Mouse (Mus musculus) gastrocnemius, postnatal 14 days (tissue): ENCODE data around the gene Crybg3. TPM values are rescaled to one million over a fixed set of nuclear protein-coding genes. Genes with fewer than 3 reads are reported as not detected.

Experiments used
- DNase-seq: peaks from one replicate; pipeline ENCODE4 v3.0.0; 2021; ENCODE audit warnings: mixed read lengths
- intact Hi-C: fragments of 180-260 bp; cut with DNase I; formaldehyde crosslinking; loops from one replicate; pipeline ENCODE4 v1.15.1; 2025; ENCODE audit warnings: low total_unique reads
- long read RNA-seq, 2 experiments: library from polyadenylated mRNA; stranded (forward); transcript quantifications; one replicate each; pipeline ENCODE4 v2.0.0; 2021
- total RNA-seq, 2 experiments: library from RNA; stranded (reverse); gene quantifications; 2 replicates each; pipeline ENCODE4 v1.2.3; 2021

The Crybg3 gene
- 10 to 100 TPM; 20.6 to 22.4 TPM for total RNA-seq
- long read RNA-seq, experiment 1, full-length matches to known transcripts, result 2 of 3 reads
- long read RNA-seq, experiment 1, partial matches to known transcripts, result 0 of 3 reads
- long read RNA-seq, experiment 1, other reads (novel, unspliced or antisense), result 1 of 3 reads
- long read RNA-seq, experiment 2, full-length matches to known transcripts, result 4 of 11 reads
- long read RNA-seq, experiment 2, partial matches to known transcripts, result 1 of 11 reads
- long read RNA-seq, experiment 2, other reads (novel, unspliced or antisense), result 6 of 11 reads

DNA sequence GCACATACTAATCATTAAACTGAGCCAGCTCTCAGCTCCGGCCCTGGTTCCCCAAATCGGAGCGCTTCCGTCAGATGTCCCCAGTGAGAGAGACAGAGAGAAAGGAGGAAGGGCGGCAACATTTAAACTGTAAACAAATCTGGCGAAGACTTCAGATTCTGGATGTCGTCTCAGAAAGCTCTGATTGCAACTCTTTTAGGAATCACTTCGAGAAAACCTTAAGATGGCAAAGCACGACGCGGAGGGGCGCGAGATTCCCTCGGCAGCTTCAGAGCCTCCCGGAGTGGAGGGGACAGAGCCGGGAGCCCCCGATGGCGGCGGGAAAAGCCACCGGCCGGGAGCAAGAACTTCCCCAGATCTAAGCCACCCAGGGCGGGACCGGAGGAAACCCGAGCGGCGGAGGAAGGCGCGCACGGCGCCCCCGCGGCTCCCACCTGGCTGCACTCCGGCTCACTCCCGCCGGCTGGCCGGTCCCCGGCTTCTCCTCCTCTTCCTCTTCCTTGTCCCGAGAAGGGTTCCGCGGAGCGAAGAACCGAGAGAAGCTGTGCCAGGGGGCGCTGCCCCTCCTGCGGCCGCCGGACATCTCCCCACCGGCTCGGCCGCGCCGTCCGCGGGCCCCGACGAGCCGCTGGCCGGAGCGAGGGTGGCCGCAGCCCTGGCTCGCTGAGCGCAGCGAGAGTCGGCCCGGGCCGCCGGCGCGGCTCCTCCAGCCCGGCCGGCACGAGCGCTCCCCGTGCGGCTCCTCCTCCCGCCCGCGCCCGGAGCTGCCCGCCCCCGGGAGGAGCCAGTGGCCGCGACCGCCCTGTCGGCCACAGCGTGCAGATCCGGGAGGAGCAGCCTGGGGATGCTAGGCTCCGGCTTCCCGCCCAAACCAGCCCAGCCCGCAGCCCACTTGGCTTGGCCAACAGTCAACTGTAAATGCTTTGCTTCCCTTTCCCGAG lies at the start of gene Crybg3:
Crybg3 (minus strand) TSS at position 669 of the 941 bp plus-strand sequence.
- peak; percentile 89 for DNase-seq
- intact Hi-C loops, result no loop called here

DNA sequence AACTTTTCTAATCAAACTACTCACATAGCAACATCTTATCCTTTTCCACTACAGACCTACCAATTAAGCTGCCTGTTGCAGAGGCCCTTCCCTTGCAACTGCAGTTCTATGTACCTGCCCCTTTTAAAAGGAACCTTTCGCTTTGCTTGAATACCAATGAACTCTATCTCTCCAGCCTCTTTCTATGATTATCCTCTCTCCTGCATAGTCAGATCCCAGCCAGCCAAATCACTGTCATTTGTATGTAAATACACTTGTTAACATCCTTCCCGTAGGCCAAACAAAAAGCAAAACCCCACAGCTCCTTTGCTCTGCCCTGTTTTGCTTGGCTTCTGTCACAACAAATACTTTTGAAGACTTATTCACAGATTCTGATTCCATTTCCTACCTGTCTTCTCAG lies 43.0 kb upstream of the Crybg3 start:
- intact Hi-C loops, result no loop called here
- no peak for DNase-seq

DNA sequence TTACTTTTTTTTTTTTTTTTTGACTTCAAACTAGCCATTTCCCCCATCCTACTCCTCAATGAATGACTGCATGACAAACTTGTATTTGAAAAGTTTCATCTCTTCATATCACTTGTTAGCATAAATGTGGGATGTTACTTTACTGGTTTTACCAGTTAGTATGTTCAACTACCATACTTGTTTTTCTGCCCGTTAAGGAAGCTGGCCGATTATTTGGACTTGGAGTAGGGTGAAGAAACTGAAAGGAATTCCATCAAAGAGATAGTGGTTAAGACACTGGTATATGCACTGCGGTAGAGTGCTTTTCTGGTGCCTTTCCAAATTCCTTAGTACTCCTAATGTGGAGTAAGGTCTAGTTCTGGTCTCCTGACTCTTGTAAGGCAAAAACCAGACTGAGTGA lies 39.2 kb upstream of the Crybg3 start:
- DNase-seq, result no peak
- intact Hi-C loops, result no loop called here

DNA sequence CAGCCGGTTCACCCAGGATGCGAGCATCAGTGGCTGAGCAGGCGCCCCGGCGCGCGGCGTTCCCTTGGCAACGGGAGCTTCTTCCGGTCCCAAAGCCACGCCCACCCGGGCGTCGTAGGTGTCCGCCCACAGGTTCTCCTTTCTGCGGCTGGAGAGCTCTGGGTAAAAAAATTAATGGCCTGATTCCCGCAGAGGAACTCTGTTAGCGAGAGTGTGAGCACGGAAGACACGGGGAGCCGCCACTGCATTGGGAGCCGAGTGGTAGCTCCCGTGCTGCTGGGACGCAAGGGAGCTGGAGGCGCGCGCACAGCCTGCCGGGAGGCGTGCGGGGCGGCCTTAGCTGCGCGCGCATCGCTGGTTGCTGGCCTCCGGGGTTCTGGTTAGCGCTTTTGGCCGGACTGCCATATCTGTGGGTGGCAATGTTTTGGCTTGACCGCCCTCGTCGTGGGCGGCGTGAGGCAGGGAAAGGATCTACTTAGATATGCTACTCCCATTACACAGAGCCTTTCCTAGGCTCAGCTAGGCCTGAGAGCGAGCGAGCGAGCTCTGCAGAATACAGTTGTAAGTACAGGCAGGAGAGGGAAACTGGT lies 38.4 kb upstream of the Crybg3 start, which contains the start of gene Arl6:
Arl6 (minus strand) TSS at position 290 of the 590 bp plus-strand sequence.
- peak; percentile 94 for DNase-seq
- intact Hi-C loops, result no loop called here

DNA sequence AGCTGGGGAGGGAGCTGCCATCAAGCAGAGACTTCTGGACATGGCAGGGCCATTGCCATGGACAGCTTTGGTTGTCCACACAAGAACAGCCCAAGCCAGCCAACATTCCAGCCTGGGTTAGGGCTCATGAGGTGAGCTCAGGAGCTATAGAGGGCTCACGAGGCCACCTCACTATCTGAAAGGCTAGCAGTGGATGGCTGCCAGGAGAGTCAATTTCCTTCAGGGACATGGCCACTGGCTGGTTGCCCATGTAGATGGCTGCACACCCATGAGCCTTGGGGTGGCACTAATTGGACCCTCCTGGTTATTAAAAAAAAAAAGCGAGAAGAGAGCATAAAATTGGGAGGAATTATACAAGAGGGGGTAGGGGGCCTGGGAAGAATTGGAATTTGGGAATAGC lies 33.8 kb upstream of the Crybg3 start:
- no peak for DNase-seq
- intact Hi-C loops, result no loop called here

DNA sequence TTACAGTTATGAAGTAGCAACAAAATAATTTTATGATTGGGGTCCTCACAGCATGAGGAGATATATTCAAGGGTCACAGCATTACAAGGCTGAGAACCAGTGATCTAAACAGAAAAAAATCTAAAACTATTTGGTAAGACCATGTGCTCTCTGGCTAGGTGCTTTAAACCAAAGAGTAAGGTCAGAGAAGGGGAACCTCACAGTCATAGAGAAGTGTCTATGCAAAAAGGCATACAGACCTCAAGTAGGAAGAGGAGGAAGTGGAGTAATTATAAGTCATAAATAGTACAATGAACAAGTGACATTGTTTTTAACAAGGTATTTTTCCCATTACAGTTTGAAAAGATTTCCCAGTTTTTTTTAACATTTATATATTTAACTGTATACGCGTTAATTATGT lies 20.8 kb upstream of the Crybg3 start:
- intact Hi-C loops, result no loop called here
- no peak for DNase-seq

DNA sequence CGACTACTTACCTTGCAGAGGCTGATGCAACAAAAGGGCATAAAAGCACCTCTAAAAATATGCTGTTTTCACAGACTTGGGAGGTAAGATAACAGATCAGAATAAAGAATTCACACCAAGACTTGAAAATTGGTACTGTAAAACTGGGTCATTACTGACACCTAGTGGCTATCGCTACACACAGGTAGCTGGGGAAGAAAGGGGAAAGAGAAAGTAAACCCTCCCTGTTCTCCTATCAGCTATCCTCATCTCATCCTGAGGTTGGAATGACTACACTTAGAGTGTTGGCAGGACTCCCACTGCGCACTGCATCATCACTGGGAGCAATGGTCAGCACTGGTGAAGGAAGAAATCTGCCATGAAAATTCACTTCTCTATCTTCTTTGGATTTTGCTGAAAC lies 16.4 kb upstream of the Crybg3 start:
- peak; percentile 27 for DNase-seq

DNA sequence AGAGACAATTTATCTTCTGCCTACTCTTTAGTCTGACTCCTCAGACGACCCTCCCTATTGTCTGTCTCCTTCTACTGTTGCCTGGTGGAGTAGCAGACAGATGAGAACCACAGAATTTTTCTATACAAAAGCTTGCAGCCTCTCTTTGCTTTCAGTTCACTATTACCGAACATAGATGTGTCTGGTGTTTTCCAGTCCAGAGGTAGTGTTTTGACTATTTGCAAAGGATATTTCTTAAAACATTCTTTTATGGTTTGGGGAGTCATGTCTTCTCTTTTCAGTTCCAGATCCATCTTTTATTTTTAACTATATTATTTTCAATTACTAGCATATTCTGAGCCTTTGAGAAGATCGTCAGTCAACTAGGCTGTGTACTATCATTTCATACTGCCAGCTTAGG lies 14.9 kb upstream of the Crybg3 start:
- no peak for DNase-seq

More for the DNA sequence above, 16.4 kb upstream of the Crybg3 start:
- intact Hi-C loops, result loop anchor here (5.0 kb wide), 2 partner anchors 140 to 195 kb away; no protein-coding TSS in a partner anchor

DNA sequence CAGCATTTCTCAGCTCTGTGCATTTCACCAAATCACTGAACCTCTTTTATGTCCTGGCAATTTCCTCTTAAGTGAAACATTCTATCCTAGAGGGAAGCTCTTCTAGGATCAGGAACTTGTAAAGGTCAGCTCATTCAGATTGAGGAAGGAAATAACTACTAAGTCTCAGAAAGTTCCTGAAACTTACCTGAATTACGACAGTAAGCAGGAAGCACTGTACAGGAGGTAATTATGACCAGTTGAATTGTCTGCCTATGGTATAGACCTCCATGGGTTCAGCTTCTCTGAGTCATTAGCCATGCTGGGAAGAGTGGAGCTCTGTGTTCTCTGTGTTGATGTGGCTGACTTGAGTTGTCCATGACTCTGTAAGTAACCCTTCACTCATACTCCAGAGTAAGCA lies 10.0 kb upstream of the Crybg3 start:
- no peak for DNase-seq
- intact Hi-C loops, result no loop called here

More for the DNA sequence above, 14.9 kb upstream of the Crybg3 start:
- intact Hi-C loops, result loop anchor here (5.0 kb wide), 2 partner anchors 138 to 193 kb away; no protein-coding TSS in a partner anchor

DNA sequence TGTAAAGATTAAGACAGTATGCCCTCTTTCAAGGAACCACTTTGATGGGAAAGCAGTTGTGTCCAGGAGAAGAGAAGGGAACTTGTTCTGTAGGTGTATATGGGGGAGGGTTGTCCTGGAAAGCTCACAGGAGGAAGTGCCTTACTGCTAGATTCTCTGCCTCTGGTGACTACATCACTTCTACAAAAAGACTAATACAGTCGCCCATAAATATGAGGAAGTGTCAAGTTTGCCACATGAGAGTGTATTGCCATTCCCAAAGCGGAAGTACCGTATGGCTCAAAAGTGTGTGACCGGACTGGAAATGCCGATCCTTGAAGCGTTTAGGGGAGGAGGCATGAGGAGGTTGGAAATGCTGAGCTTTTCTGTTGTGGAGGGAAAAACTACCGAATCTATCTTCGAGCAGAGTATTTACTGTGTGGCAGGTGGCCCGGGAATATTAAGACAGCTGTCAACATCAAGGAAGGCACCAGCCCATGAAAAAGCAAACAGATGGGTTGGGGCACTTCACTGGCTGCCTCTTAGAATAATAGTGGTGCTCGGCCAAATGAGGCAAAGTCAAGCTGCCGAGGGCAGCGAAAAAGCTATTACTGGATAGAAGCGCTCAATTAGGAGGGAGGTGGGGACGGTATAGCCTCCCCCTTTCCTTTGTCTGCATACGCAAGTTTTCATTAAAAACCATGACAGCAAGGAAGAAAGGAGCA lies 3.5 kb upstream of the Crybg3 start:
- no peak for DNase-seq
- intact Hi-C loops, result no loop called here

DNA sequence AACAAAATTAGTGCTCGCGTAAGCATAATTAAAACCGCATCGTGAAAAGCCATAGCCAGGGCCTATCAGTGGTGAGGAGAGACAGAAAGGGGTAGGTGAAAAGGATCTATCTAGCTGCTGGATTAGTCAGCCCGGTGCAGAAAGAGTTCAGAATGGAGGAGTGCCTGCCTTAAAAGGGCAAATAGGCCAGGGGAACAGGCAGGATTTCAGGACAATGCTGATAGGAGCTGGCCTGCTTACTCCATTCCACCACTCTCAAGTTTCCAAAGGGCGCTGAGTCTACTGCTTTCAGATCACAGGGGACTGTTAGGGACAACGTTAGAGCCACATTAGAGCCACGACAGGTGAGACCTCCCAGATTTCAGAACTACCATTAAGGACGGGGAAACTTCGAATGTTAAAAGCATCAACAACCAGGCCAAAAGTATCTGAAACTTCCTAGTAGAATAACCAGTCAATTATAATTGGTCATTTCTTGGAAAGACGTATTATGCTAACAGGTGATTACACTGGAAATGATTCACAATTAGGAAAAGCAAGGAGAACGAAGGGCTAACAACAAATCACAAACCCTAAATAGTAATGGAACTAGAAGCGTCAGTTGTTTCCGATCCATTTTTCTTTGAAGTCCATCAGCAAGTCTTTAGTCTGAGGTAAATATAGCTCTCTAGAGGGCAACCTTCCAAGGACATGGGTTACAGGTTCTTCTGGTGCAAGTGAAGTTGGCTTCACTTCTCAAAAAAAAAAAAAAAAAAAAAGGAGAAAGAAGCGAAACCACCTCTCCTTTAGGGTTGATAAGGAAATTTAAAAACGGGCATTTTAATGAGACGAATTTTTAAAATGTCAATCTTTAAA lies 1.1 kb downstream of the Crybg3 start:
- intact Hi-C loops, result no loop called here
- no peak for DNase-seq

DNA sequence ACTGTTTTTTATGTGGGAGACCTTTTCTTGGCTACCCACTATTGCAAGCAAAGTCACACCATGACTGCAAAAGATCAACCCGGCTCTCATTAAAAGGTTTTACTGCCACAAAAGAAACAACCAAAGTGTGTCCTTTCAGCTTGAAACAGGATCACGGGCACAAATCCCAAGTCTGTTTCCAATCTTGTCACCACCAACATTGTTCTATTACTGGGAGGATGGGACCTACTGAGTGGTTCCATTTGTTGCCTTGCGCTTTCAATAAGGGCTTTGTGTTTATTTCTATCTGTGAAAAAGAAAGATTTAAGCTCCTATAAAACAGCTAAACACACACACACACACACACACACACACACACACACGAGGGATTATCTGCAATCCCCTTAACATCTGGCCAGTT lies 1.8 kb downstream of the Crybg3 start:
- DNase-seq, result no peak
- intact Hi-C loops, result no loop called here

DNA sequence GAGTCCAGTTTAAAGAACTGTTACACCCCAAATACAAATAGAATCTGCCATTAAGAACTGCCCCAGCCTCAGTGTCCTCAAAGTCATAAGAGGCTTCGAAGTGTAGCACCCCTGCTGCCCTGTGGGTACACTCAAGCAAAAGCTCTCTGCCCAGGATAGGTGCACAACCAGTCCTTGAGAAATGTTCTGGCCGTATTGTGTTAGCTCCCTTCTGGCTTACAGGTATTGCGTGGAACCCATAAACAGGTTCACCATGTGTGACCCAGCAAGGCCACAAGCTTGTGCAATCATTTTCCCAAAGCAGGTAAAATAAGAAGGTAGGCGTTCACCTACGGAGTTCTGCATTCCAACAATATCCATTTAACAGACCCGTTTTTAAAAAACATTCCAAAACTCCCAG lies 3.5 kb downstream of the Crybg3 start:
- intact Hi-C loops, result no loop called here
- no peak for DNase-seq

DNA sequence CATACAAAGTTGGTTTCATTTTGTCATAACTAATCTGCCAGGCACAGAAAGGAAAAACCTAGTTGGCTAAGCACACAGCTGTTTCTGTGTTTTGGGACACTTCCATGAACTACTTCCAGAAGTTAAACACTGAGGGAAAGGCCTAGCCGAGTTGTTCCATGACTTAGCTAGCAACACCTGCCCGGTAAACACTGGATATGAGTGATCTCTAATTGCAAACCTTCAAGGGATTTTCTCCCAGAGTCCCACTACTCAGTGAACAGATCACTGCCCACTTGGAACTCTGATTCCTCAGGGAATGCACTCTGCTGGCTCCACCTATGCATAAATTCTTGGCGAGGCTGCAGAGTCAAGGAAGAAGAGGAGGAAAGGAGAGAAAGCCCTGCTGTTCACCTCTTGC lies 6.1 kb downstream of the Crybg3 start:
- no peak for DNase-seq
- intact Hi-C loops, result no loop called here

DNA sequence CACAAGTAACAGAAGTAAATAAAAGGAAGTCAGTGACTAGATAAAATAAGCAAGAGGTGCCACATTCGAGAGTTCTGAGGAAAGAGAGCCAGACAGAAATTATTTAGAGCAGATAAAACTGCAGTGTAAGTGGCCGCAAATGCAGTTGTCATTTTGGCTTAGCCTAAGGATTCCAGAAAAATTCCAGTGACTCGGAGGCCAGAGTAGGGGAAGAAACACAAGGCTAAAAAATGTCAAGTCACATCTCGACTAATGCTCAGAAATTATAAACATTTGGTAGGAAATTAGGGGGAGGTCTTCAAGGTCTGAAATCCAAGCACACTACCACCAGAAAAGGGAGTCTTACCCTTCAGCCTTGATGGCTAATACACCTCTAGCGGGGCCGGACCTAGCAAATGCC lies 10.0 kb downstream of the Crybg3 start:
- intact Hi-C loops, result no loop called here
- no peak for DNase-seq

DNA sequence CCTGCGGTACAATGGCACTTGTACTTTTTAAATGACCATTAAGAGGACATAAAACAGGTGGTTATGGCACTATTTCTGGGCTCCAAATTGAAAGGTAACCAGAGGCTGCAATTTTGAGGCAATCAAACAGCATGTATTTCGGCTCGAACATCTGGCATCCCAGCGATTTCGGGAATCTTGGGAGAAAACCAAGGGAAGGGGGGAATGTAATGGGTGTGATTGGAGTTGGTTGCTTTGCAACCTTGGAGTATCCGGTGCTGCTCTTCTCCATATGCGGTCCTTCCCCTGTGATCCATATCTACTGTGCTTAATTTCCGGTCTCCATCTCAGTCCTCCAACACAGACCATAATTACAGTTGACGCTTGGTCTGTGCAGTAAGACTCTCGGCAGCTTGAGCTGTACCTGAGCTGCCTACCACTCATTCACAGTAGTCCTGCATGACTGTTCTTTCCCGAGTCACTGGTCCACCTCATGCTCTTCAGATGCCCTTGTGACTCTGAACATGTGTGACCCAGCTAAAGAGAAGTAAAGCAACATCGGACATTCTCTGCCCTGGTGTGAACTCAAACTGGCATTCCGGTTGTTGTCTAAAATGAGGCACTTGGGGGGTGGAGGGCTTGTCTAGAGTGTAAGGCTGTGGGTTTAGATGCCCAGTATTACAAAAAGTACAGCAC lies 12.3 kb downstream of the Crybg3 start:
- no peak for DNase-seq
- intact Hi-C loops, result no loop called here

DNA sequence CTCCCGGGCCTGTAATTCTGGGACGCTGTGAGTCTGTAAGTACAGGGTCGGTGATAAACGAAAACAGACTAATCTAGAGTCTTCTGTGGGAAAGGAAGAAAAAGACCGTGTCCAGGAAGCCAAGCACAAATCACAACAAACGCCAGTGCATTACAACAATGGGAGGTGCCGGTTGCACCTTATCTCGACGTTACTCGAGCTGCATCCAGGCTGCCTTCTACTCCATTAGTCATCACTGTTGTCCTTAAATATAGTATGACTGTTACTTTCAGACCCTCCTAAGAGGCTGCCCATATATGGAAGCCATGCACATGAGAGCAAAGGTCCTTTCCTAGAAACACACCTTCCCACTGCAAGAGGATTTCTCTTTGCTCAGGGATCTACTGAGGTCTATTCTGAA lies 13.0 kb downstream of the Crybg3 start:
- intact Hi-C loops, result no loop called here
- no peak for DNase-seq

DNA sequence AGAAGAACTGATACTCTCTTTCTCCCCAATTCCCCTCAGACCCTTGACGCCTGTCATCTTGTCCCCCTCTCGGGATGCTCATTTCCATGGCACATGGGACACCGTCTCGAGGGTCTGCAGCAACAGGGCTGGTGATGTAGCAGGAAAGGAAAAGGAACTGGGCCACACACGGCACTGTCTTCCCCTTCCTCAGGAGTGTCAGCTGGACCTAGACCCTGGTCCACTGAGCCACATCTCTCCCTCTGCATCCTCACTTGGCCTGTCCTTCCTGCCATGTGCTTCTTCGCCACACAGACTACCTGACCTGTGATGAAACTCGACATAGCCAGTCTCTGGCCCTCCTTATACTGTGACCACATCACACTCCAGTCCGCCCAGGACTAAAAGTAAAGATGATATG lies 13.9 kb downstream of the Crybg3 start:
- no peak for DNase-seq
- intact Hi-C loops, result no loop called here
